Mouse (Mus musculus) c-Kit-positive CD71-negative TER-119-negative erythroid progenitor cells, embryonic 14.5 days (primary cell): ENCODE results near the gene Lrcol1.
A peak's percentile ranks its signal among the peaks of the same experiment; 100 is the strongest.

Experiments used
- DNase-seq: peaks from one replicate; pipeline ENCODE4 v3.0.0-alpha.2; 2013; ENCODE audit warnings: low read depth

Lrcol1 gene

GRCm38 (mm10) chr5:110344524-110344923 lies at the start of gene Lrcol1:
TSS of gene Lrcol1 (plus strand) at chr5:110344730.
- no peak for DNase-seq

GRCm38 (mm10) chr5:110296637-110297036 lies 47.9 kb upstream of the Lrcol1 start:
- no peak for DNase-seq

DNA sequence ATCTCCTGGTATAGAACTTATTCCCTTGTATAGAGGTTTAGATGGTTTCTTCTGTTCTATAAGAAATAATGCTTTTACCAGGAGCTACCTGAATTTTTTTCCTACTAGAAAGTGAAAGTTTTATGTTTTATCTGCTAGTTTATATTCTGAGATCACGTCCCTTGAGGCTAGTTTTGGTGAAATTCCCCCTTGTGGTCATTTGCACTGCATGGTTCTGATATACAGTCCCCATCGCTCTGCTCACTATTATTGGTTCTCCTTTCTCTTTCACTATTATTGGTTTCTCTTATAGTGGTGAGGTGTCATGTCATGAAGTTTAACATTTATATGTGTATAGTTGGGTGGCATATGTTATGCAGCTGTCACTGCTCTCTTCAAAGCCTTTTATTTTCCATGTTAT lies 43.9 kb upstream of the Lrcol1 start:
- no peak for DNase-seq

GRCm38 (mm10) chr5:110308861-110309260 lies 35.7 kb upstream of the Lrcol1 start:
- no peak for DNase-seq

DNA sequence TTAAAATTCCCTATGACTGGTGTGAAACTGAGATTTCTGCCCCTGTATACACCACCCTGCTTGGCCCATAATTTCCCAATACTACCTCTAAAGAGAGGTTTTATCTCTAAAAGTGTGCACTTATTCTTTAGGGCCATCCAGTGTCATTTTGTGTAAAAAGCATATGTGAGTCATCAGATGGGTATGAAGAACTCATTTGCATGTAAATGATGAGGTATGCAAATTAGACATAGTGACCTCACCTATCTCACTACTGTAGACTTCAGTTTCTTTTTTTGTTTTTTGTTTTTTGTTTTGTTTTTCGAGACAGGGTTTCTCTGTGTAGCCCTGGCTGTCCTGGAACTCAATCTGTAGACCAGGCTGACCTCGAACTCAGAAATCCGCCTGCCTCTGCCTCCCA lies 31.4 kb upstream of the Lrcol1 start:
- no peak for DNase-seq

DNA sequence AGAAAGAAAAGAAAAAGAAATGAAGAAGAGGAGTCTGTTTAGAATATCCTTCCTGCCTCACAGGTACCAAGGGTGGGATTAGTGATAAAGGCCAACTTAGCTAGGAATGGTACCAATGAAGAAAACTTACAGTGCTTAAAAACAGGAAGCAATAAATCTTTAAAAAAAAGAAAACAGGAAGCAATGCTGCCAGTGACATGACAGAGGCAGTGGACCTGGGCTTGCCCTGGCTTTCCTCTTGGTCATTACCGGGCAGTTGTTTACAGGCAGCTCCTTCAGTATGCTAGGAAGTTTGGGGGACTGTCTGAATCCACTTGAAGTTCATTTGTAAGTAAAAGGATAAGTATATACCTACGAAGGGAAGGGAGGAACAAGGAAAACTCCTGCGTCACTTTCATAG lies 14.0 kb upstream of the Lrcol1 start:
- no peak for DNase-seq

DNA sequence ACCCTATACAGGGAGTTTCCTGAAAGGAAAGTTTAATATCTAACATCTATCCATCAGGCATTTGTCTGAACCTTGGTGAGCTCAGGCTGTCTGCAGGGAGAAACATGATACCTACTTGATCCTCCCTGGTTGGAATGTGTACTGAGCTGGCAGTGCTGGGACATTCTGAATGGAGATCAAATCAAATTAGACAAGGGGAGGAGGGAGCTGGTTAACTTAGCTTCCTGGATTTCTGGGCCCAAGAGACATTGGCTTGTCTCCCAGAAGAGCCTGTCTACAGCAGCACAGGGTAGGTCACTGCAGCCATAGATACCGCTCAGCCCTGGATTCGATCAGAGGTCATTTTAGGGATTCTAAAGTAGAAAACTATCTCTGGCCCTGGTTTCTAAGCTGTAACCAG lies 5.7 kb upstream of the Lrcol1 start:
- no peak for DNase-seq

DNA sequence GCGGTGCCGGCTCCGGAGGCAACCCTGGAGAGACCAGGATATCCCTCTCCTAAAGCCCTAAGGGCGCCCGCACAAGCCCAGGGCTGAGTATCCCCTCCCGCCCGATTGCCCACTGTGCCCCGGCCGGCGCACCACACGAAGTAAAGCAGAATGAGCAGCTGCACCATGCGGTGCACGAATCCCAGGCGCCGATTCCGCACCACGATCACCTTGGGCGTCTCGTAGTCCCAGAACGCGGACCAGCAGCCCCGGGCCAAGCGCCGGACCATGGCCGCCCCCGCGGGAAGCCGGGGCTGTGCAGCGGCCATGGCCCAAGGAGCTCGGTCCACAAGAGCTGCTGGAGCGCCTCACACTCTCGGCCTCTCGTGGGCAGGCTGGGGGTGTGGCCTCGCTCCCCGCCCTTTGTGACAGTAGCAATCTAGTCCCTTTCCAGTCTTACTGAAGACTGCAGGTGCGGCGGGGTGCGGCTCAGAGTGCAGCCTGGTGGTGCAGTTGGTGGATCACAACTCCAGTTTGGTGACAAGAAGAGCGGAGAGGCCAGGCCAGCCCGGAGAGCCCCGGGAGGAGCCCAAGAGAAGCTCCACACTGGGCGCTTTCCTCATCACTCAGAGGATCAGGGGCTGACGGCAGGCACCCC lies 1.8 kb upstream of the Lrcol1 start, which contains the start of gene P2rx2:
Gene P2rx2, minus strand, starts transcription at position 565 of the 637 bp plus-strand sequence.
- peak; percentile 24 for DNase-seq

GRCm38 (mm10) chr5:110345553-110345952 lies 1.0 kb downstream of the Lrcol1 start:
- no peak for DNase-seq

DNA sequence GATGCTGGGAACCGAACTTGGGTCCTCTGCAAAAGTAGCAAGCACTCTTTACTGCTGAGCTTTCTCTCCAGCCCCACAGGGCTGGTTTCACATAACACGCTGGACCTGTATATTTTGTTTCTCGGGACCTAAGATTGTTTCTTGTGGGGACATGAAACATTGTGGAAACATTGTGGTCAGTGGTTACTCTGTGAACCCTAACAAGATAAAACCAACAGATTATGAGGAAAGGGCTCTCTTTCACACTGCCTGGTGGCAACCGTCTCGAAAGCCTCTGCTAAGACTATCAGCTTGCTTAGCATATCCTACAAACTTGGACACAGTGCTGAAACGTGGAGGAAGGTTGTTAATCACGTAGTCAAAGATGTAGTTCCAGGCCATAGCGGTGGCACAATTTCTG lies 2.5 kb downstream of the Lrcol1 start:
- DNase-seq = no peak

GRCm38 (mm10) chr5:110354716-110355115 lies 10.2 kb downstream of the Lrcol1 start:
- DNase-seq = peak; percentile 49

DNA sequence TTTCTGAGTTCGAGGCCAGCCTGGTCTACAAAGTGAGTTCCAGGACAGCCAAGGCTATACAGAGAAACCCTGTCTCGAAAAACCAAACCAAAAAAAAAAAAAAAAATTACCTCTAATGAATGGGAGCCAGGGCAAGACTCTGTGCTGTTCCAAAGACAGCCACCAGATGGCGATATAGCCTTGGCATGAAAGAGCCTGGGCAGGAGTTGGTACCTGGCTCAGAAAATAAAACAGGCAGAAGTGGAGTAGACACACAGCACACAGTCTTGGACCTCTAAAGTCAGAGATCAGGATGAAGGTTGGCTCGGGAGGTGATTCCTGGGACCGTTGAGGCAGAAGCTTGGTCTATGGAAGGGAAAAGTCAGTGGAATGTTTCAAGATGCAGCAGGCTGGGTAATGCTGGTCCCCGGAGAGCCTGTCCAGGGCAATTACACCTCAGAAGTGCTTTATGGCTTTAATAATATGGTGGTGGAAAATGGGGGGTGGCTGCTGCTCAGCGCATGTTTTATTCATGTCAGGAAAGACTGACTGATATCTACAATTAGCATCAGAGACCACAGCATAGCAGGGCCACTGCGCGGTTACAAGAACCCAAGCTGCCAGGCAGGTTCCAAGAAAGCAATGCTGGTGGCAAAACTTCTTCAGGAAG lies 13.1 kb downstream of the Lrcol1 start:
- DNase-seq = peak; percentile 85

DNA sequence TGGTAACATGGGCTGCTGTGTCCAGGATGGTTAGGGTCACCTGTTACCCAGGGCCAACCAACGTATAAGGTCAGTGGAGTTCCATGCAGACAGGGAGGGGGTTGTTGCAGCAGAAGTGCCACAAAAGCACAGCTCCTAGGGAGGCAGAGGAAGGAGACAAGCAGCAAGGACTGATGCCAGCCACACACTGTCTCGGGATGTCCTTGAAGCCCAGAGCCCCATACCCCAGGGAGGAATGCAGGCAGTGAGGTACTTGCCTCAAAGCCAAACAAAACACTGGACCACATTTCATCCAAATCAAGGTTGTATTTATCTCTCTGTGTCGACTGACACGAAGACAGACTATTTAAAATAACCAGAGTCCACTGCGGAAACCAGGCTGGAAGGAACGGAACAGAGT lies 16.9 kb downstream of the Lrcol1 start:
- no peak for DNase-seq

DNA sequence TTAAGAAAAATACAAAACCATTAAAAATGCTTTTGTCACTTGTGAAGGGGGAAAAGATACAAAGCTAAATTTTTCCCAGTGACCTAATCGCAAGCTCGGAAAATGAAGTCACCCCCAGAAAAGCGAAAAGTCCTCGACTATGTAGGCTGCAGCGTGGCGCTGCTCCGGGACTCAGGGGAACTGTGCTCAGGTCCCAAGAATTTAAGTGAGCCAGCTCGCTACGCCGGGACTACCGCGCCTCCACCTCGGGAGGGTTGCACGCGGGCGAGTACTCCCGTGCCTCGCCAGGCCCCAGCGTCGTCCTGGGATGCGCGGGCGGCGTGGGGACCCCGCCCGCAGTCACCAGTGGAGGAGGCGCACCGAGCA lies 18.3 kb downstream of the Lrcol1 start:
- no peak for DNase-seq

- DNase-seq = peak; percentile 48
Observed at GRCm38 (mm10) chr5:110363179-110363821, 18.8 kb downstream of the Lrcol1 start.

- no peak for DNase-seq
Observed at GRCm38 (mm10) chr5:110363822-110364545, 19.5 kb downstream of the Lrcol1 start.

DNA sequence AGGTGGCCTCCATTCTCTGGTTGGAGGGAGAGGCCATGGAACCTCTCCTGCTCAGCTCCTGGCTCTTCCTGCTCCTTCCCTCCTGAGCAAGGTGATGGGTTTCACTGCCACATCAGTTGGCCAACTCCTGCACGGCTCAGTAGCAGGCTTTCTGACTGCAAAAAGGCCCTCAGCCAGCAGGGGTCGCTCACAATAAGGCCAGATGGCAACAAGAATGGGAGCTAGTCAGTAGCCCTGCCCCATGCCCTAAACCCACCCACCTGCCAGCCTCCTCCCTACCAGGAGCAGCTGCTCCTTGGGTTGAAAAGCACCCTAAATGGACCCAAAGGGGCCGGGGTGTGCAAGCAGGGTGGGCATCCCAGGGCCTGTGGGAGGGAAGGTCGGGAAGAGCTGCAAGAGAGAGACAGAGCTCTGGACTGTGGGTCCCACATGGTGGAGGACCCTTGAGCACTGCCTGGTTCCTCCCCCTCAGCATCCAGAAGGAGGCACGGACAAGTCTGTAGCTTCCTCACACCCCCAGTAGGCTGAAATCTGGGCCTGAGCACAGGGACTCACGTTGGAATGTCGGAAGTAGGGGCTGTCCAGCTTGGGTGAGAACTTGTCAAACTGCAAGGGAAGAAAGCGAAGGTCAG lies 32.4 kb downstream of the Lrcol1 start:
- peak; percentile 53 for DNase-seq

DNA sequence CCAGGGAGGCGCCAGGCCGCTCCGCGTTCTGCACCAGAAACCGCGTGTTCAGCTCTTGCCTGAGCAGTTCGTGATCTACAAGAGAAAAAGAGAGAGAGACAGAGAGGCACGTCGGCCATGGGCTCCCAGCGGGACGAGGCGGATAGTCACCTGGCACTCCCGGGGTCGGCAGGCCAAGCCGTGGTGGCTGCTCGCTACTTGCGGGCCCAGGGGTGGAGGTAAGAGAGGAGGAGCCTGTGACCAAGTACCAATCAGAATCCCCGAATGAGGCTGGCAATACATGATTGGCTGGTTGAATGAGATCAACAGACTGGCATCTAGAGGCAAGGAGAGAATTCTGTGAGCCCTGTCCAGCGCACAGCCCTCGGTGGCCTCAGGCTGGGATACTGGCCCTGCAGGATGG lies 33.7 kb downstream of the Lrcol1 start:
- DNase-seq = no peak

- no peak for DNase-seq
Observed at GRCm38 (mm10) chr5:110379086-110379485, 34.6 kb downstream of the Lrcol1 start.

- no peak for DNase-seq
Observed at GRCm38 (mm10) chr5:110379823-110380222, 35.3 kb downstream of the Lrcol1 start.

DNA sequence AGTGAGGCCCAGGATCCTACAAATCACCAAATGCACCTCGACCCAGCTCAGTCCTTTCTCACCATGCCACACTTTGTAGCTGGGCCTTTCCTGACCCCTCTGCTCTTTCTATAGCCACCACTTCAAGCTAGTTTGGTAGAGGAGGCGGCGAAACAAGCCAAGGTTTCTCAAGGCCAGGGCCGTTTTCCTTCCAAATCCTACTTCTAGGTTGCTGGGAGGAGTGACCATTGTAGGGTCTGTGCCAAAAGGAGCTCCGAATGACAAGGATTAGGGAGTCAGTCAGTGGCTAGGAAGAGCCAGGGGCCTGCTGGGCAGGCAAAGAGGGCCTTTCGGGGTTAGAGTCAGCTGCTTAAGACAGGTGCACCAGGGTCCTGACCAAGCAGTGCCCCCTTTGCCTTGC lies 40.0 kb downstream of the Lrcol1 start:
- no peak for DNase-seq

GRCm38 (mm10) chr5:110385263-110385662 lies 40.7 kb downstream of the Lrcol1 start:
- no peak for DNase-seq
